11 mouse cellular contexts compared by ENCODE assay signal in the genomic region with DNA sequence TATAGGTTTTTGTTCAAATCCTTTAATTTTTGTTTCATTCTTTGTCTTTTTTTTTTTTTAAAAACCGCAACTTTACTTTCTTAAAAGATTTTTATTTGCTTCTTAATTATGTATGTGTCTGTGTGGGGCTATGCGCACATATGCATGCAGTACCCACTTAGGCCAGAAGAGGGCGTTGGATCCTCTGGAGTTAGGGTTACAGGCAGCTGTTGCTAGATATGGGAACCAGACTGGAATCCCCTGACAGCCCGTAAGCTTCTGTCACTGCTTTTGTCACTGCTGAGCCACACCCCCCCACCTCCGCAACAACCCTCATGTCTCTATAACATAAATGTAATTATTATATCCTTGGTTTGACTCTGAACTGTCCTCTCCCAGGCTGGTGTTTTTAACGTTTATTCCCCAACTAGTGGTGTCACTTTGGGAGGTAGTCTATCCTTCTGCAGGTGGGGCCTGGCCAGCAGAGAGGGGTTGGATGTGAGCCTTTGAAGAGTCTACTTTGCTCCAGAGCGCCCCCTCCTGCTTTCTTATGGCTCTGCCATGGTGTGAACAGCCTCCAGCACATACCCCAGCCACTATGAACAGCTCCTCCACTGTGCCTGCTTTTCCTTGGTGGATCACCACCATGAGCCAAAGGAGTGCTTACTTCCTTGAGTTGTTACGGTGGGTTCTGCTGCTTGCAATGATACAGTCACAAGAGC.
DNase-seq lines count a peak whose midpoint lies in the region; ATAC-seq and TF ChIP-seq lines count a peak whose summit lies in the region.
"Had no signal": no experiment of that assay in that cellular context is flagged by ENCODE, and none has a peak within 500 bp of the region (broad histone marks: within the 10 kb centered on the region; RNA-seq: fewer than 3 reads in every experiment).

No protein-coding gene starts in this region.

- no peaks in the 10 kb centered on the region for H3K4me1 ChIP-seq in forebrain, postnatal 0 days (ENCODE audit: insufficient read depth)
- H3K4me1 ChIP-seq in forebrain, embryonic 12.5 days, result no peaks in the 10 kb centered on the region
- H3K4me1 ChIP-seq in lung, adult 2 months (ENCODE audit: control insufficient read depth, insufficient read depth, low read length), result no peaks in the 10 kb centered on the region
- no peaks in the 10 kb centered on the region for H3K4me1 ChIP-seq in hindbrain, embryonic 13.5 days (replicated peaks)
- H3K4me1 ChIP-seq: limb, embryonic 12.5 days had no signal

- no peak for TF ChIP-seq POLR2A in lung, adult 2 months (IDR thresholded peaks at IDR 0.05; ENCODE audit: borderline replicate concordance, extremely low read depth, low read depth, low read length)

- no peak overlapping the region for H3K4me3 ChIP-seq in forebrain, postnatal 0 days (ENCODE audit: low read depth, low read length)
- no peak overlapping the region for H3K4me3 ChIP-seq in forebrain, embryonic 12.5 days (replicated peaks)
- H3K4me3 ChIP-seq in lung, adult 2 months (replicated peaks; ENCODE audit: extremely low read depth, low read depth, low read length), result no peak overlapping the region
- H3K4me3 ChIP-seq in hindbrain, embryonic 13.5 days, result no peak overlapping the region
- H3K4me3 ChIP-seq: limb, embryonic 12.5 days had no signal

- H3K36me3 ChIP-seq in forebrain, postnatal 0 days (ENCODE audit: insufficient read depth), result no peaks in the 10 kb centered on the region
- no peaks in the 10 kb centered on the region for H3K36me3 ChIP-seq in forebrain, embryonic 12.5 days (replicated peaks)
- H3K36me3 ChIP-seq in splenic B cell, adult 2 months (ENCODE audit: control insufficient read depth, insufficient read depth, low read length, poor library complexity, severe bottlenecking), result no peaks in the 10 kb centered on the region
- no peaks in the 10 kb centered on the region for H3K36me3 ChIP-seq in hindbrain, embryonic 13.5 days
- H3K36me3 ChIP-seq: limb, embryonic 12.5 days had no signal

- TF ChIP-seq CTCF in forebrain, postnatal 0 days (IDR thresholded peaks at IDR 0.05; ENCODE audit: low read depth), result peak; percentile 27
- TF ChIP-seq CTCF in lung, adult 2 months (IDR thresholded peaks at IDR 0.05; ENCODE audit: insufficient read depth, low read length), result 0 out of 2 replicates have a peak, but pooled peaks have one; percentile 6

- no peak overlapping the region for H3K9ac ChIP-seq in forebrain, postnatal 0 days
- no peak overlapping the region for H3K9ac ChIP-seq in forebrain, embryonic 12.5 days
- H3K9ac ChIP-seq in hindbrain, embryonic 13.5 days, result no peak overlapping the region
- H3K9ac ChIP-seq: limb, embryonic 12.5 days had no signal

- DNase-seq in forebrain, postnatal 0 days, result no peak
- DNase-seq in lung, adult 2 months, result no peak
- no peak for DNase-seq in lung, postnatal 4 days
- peak; percentile 66 for DNase-seq in R1 (ENCODE audit: low read depth, low spot score)
- DNase-seq in splenic B cell, adult 2 months (ENCODE audit: low read depth, low spot score), result peak; percentile 8
- no peak for DNase-seq in right cerebral cortex, postnatal 4 days
- DNase-seq: heart, postnatal 36 days; thymus, postnatal 36 days had no signal

- WGBS in forebrain, postnatal 0 days, result 80% methylated on average over 8 of the region's 8 CpGs
- 83% methylated on average over 8 of the region's 8 CpGs for WGBS in forebrain, embryonic 12.5 days
- WGBS in lung, adult 2 months, result 84% methylated on average over 8 of the region's 8 CpGs
- WGBS in hindbrain, embryonic 13.5 days, result 84% methylated on average over 8 of the region's 8 CpGs

- H3K4me2 ChIP-seq in forebrain, postnatal 0 days (ENCODE audit: low read depth), result no peak overlapping the region
- no peak overlapping the region for H3K4me2 ChIP-seq in forebrain, embryonic 12.5 days
- H3K4me2 ChIP-seq in hindbrain, embryonic 13.5 days, result no peak overlapping the region
- H3K4me2 ChIP-seq: limb, embryonic 12.5 days had no signal

- H3K27me3 ChIP-seq in forebrain, postnatal 0 days (ENCODE audit: insufficient read depth, low read length), result no peaks in the 10 kb centered on the region
- no peaks in the 10 kb centered on the region for H3K27me3 ChIP-seq in forebrain, embryonic 12.5 days
- no peaks in the 10 kb centered on the region for H3K27me3 ChIP-seq in splenic B cell, adult 2 months (ENCODE audit: control insufficient read depth, insufficient read depth, low read length, poor library complexity, severe bottlenecking)
- no peaks in the 10 kb centered on the region for H3K27me3 ChIP-seq in hindbrain, embryonic 13.5 days
- H3K27me3 ChIP-seq: limb, embryonic 12.5 days had no signal

- H3K27ac ChIP-seq in forebrain, postnatal 0 days (ENCODE audit: low read depth, low read length), result no peak overlapping the region
- no peak overlapping the region for H3K27ac ChIP-seq in forebrain, embryonic 12.5 days
- H3K27ac ChIP-seq in hindbrain, embryonic 13.5 days, result no peak overlapping the region
- H3K27ac ChIP-seq: limb, embryonic 12.5 days had no signal

- H3K9me3 ChIP-seq in forebrain, postnatal 0 days (ENCODE audit: low read length), result no peaks in the 10 kb centered on the region
- no peaks in the 10 kb centered on the region for H3K9me3 ChIP-seq in forebrain, embryonic 12.5 days
- H3K9me3 ChIP-seq in hindbrain, embryonic 13.5 days, result no peaks in the 10 kb centered on the region
- H3K9me3 ChIP-seq: limb, embryonic 12.5 days had no signal

- no peak for ATAC-seq in forebrain, postnatal 0 days
- no peak for ATAC-seq in forebrain, embryonic 12.5 days (ENCODE audit: low FRiP score)
- ATAC-seq in hindbrain, embryonic 13.5 days (ENCODE audit: low FRiP score), result no peak

Comparison
In these comparisons a context has a peak if more than half of its experiments do, and no peak if none do; other contexts are left out.
1. DNase-seq: peak in R1 (single experiment) and splenic B cell, adult 2 months (single experiment); none in forebrain, postnatal 0 days (single experiment), lung, adult 2 months (single experiment), lung, postnatal 4 days (0 of 2) and right cerebral cortex, postnatal 4 days (single experiment).